Mouse (Mus musculus): ENCODE results near the gene Gsg1l.

Gsg1l gene

GRCm38 (mm10) chr7:126031598-126032364 lies 50.4 kb downstream of the Gsg1l start:
- peak; percentile 96 for DNase-seq

- peak; percentile 73 to 78 for DNase-seq
Observed at GRCm38 (mm10) chr7:126027410-126027809, 54.8 kb downstream of the Gsg1l start.

- DNase-seq: peak in 1 of 2 experiments; percentile 57
Observed at GRCm38 (mm10) chr7:126026600-126026999, 55.6 kb downstream of the Gsg1l start.

GRCm38 (mm10) chr7:126019966-126020365 lies 62.2 kb downstream of the Gsg1l start:
- peak; percentile 59 to 64 for DNase-seq

- DNase-seq: no peak
Observed at GRCm38 (mm10) chr7:126019321-126019720, 62.9 kb downstream of the Gsg1l start.

- no peak for DNase-seq
Observed at GRCm38 (mm10) chr7:126017455-126017854, 64.8 kb downstream of the Gsg1l start.

GRCm38 (mm10) chr7:126012325-126013021 lies 69.7 kb downstream of the Gsg1l start:
- no peak for DNase-seq

- peak; percentile 78 to 88 for DNase-seq
Observed at GRCm38 (mm10) chr7:126008789-126009148, 73.4 kb downstream of the Gsg1l start.

GRCm38 (mm10) chr7:126008139-126008788 lies 73.9 kb downstream of the Gsg1l start:
- DNase-seq: no peak

- DNase-seq: no peak
Observed at GRCm38 (mm10) chr7:126007132-126007910, 74.9 kb downstream of the Gsg1l start.

GRCm38 (mm10) chr7:126005274-126005673 lies 76.9 kb downstream of the Gsg1l start:
- no peak for DNase-seq

- DNase-seq: no peak
Observed at GRCm38 (mm10) chr7:126001683-126002082, 80.5 kb downstream of the Gsg1l start.

GRCm38 (mm10) chr7:125999921-126000320 lies 82.3 kb downstream of the Gsg1l start:
- DNase-seq: no peak

GRCm38 (mm10) chr7:125996151-125996550 lies 86.1 kb downstream of the Gsg1l start:
- peak in 1 of 2 experiments; percentile 43 for DNase-seq

GRCm38 (mm10) chr7:125992356-125992891 lies 89.8 kb downstream of the Gsg1l start:
- peak; percentile 50 to 67 for DNase-seq

GRCm38 (mm10) chr7:125991846-125992245 lies 90.4 kb downstream of the Gsg1l start:
- peak in 1 of 2 experiments; percentile 40 for DNase-seq

- peak; percentile 54 to 74 for DNase-seq
Observed at GRCm38 (mm10) chr7:125989969-125990368, 92.2 kb downstream of the Gsg1l start.

- peak in 1 of 2 experiments; percentile 44 for DNase-seq
Observed at GRCm38 (mm10) chr7:125989489-125989888, 92.7 kb downstream of the Gsg1l start.

GRCm38 (mm10) chr7:125988326-125988725 lies 93.9 kb downstream of the Gsg1l start:
- DNase-seq: no peak

GRCm38 (mm10) chr7:125987117-125987516 lies 95.1 kb downstream of the Gsg1l start:
- no peak for DNase-seq

GRCm38 (mm10) chr7:125985565-125985964 lies 96.6 kb downstream of the Gsg1l start:
- DNase-seq: no peak
